Mouse (Mus musculus) cerebellum, adult 2 months (tissue): ENCODE data around the gene Mrpl49.

Experiments used
- CTCF ChIP-seq: fragments of 200-500 bp; IDR thresholded peaks from 2 replicates; pipeline ENCODE4 v1.5.1; 2011; ENCODE audit warnings: low read depth, mild to moderate bottlenecking, control low read depth, low read length, moderate library complexity, borderline replicate concordance; ENCODE audit not compliant: insufficient read depth
- POLR2A ChIP-seq: fragments of 200-500 bp; IDR thresholded peaks from 2 replicates; pipeline ENCODE4 v1.6.1; 2011; ENCODE audit warnings: low read length, control low read depth, borderline replicate concordance; ENCODE audit not compliant: insufficient read depth

GRCm38 (mm10) chr19:6061641-6062302, 4.2 kb upstream of the Mrpl49 start:
- TF ChIP-seq POLR2A (no peak), CTCF (no peak)
